Mouse (Mus musculus): Measurements from ENCODE around the gene Parva. TPM values are rescaled to one million over a fixed set of nuclear protein-coding genes. Genes with fewer than 3 reads are reported as not detected.
A peak's percentile ranks its signal among the peaks of the same experiment; 100 is the strongest.

The Parva gene
- total RNA-seq, 2 experiments from 2014 or later = 47.7 to 49.8 TPM

- DNase-seq (ENCODE audit: extremely low spot score in 1 of 2, low spot score in 1 of 2) = no peak
Measured at GRCm38 (mm10) chr7:112417598-112417997, 9.7 kb upstream of the Parva start.

DNA sequence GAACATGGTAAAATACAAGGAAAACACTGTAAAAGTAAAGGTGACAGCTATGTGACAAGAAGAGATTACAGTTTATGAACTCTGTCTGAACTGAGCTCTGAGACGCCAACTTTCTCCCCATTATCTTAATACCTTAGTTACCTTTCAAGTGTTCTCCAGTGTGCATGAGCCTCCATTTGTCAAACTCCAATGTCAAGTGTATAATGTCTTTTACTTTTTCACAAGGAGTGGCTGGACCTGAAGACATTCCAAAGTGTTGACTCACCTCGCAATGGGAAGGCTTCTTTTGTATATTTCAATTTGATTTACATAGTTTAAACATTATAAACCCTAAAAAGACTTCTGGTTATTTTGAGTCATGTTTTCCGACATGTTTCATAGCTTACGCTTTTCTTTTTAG lies 3.9 kb upstream of the Parva start:
- no peak for DNase-seq (ENCODE audit: extremely low spot score in 1 of 2, low spot score in 1 of 2)

GRCm38 (mm10) chr7:112426811-112427210 lies 494 bp upstream of the Parva start:
- no peak for DNase-seq (ENCODE audit: extremely low spot score in 1 of 2, low spot score in 1 of 2)

- DNase-seq (ENCODE audit: extremely low spot score in 1 of 2, low spot score in 1 of 2) = peak in 1 of 2 experiments; percentile 55
Measured at GRCm38 (mm10) chr7:112428158-112428535, 842 bp downstream of the Parva start.

DNA sequence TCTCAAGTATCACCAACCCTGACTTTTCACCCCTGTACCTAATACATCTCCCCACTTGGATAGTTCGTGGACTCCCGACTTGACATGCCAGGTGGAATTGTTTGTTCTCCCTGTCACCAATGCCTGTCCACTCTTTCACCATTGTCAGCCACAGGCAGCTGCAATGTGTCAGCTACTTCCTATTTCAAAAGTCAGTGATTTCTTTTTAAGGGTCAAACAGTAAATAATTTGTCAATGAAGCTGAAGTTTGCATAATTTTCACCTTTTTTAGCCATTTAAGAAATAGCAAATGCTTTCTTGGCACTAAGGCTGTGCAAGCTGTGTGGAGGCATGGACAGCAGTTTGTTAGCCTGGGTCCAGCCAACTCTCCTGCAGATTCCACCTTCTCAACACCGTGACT lies 12.5 kb downstream of the Parva start:
- no peak for DNase-seq (ENCODE audit: extremely low spot score in 1 of 2, low spot score in 1 of 2)

- no peak for DNase-seq (ENCODE audit: extremely low spot score in 1 of 2, low spot score in 1 of 2)
Measured at GRCm38 (mm10) chr7:112444152-112444984, 17.1 kb downstream of the Parva start.

DNA sequence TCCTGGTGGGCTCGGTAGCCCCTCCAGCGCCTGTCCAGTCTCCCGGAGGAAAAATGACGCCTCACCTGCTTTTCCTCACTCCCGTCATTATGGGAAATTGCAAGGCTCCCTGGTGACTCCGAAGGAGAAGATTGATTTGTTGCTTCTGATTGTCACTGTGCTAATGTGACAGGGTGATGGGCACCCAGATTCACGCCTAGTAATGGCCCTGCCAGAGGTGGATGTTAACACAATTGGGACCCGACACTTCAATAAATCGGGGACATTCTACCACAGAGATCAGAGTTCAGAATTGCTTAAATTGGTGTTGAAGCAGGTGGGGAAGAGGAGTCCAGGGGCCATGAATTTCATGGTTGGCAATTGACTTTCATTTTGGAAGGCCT lies 17.7 kb downstream of the Parva start:
- no peak for DNase-seq (ENCODE audit: extremely low spot score in 1 of 2, low spot score in 1 of 2)

- no peak for DNase-seq (ENCODE audit: extremely low spot score in 1 of 2, low spot score in 1 of 2)
Measured at GRCm38 (mm10) chr7:112446498-112446897, 19.2 kb downstream of the Parva start.

GRCm38 (mm10) chr7:112449954-112450700 lies 22.8 kb downstream of the Parva start:
- DNase-seq (ENCODE audit: extremely low spot score in 1 of 2, low spot score in 1 of 2) = no peak

DNA sequence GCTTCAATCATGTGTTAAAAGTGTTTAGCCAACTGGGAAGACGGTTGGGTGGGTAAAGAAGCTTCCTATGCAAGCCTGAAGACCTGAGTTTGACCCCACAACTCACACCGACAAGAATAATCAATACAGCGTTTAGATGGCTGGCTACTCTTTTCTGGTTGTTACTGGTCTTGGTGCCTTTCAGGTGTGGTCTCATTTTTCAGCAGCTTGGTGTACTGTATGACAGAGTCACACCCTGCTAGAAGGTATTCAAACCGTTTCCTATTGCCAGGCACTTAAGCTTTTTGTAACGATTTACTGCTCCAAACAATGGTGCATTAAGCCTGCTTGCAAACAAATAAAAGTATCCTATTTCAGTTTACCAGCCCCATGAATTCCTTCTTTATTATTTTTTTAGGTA lies 25.2 kb downstream of the Parva start:
- no peak for DNase-seq (ENCODE audit: extremely low spot score in 1 of 2, low spot score in 1 of 2)

DNA sequence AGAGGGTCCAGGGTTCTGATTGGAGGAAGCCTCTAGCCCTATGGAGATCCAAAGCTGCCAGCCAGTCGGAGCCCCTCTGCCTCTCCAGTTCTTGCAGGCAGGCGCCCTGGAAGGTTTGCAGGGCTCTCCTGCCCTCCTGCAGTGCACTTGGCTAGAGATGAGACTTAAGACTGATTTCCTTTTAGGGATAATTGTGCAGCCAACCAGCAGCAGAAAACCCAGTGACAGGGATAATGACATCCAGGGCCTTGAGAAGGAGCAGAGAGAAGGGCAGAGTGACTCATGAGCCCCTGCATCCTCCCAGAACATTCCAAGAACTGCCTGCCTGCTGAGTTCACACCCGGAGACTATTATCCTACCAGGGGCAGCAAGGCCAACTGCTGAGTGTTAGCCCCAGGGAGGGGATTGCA lies 26.5 kb downstream of the Parva start:
- DNase-seq (ENCODE audit: extremely low spot score in 1 of 2, low spot score in 1 of 2) = no peak

- no peak for DNase-seq (ENCODE audit: extremely low spot score in 1 of 2, low spot score in 1 of 2)
Measured at GRCm38 (mm10) chr7:112454380-112454779, 27.1 kb downstream of the Parva start.

- DNase-seq (ENCODE audit: extremely low spot score in 1 of 2, low spot score in 1 of 2) = no peak
Measured at GRCm38 (mm10) chr7:112454951-112455350, 27.6 kb downstream of the Parva start.

DNA sequence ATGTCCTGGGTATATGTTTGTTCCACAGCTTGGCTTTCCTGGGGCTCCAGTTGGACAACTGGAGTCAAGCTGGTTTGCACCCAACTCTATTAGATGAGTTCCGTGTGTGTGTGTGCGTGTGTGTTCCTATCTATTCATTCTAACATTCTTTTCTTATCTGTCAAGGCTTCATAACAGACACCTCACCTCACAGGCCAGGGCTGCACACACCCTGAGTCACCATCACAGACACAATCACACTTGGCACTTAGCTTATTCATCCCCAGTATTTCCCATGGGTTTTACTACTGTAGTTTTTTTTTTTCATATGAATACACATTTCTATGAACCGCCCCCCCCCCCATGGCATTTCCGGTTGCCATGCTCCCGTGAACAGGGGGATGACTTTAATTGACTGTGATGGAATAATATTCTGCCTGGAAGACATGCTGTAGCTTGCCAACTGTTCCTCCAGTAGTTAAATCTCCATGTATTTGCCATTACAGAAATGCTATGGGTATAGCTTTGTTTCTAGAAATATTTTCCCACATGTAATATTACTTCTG lies 28.3 kb downstream of the Parva start:
- no peak for DNase-seq (ENCODE audit: extremely low spot score in 1 of 2, low spot score in 1 of 2)

- DNase-seq (ENCODE audit: extremely low spot score in 1 of 2, low spot score in 1 of 2) = no peak
Measured at GRCm38 (mm10) chr7:112457373-112457772, 30.1 kb downstream of the Parva start.

DNA sequence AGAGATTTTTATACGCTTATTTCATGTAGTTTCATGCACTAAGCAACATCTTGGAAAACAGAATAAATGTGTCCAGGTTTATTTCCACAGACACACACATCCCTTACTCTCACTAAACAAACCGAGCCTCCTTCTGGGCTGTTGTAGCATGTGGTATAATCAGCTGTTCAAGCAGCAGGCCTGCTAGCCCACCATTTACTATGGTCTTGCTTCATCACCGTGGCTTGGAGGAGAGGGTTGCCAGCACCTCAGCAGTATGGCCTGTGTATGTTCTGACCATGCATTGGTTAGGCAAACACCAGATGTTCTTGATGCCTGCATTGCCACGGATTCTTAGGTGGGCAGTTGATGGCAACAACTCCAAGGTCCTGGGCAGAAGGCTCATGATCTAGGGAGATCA lies 30.6 kb downstream of the Parva start:
- no peak for DNase-seq (ENCODE audit: extremely low spot score in 1 of 2, low spot score in 1 of 2)

- DNase-seq (ENCODE audit: extremely low spot score in 1 of 2, low spot score in 1 of 2) = no peak
Measured at GRCm38 (mm10) chr7:112458440-112458839, 31.1 kb downstream of the Parva start.

- DNase-seq (ENCODE audit: extremely low spot score in 1 of 2, low spot score in 1 of 2) = no peak
Measured at GRCm38 (mm10) chr7:112463074-112463473, 35.8 kb downstream of the Parva start.

DNA sequence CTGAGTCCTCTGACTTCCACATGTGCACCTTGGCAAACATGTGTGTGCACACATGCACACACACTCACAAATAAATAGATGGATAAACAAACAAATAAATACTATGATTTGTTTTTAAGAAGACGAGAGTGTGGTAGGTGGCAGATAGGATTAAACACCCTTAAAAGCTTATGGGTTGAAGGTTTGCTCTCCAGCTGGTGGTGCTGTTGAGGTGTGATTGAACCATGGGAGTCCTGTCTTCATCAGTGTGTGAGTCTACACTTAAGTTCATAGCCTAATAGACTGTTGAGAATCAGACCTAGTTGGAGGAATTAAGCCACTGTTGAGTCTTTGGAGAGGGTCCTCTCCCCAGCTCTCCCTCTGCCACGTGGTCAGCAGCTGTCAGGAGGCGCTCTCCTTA lies 38.6 kb downstream of the Parva start:
- DNase-seq (ENCODE audit: extremely low spot score in 1 of 2, low spot score in 1 of 2) = peak in 1 of 2 experiments; percentile 49

GRCm38 (mm10) chr7:112466786-112467185 lies 39.5 kb downstream of the Parva start:
- no peak for DNase-seq (ENCODE audit: extremely low spot score in 1 of 2, low spot score in 1 of 2)

DNA sequence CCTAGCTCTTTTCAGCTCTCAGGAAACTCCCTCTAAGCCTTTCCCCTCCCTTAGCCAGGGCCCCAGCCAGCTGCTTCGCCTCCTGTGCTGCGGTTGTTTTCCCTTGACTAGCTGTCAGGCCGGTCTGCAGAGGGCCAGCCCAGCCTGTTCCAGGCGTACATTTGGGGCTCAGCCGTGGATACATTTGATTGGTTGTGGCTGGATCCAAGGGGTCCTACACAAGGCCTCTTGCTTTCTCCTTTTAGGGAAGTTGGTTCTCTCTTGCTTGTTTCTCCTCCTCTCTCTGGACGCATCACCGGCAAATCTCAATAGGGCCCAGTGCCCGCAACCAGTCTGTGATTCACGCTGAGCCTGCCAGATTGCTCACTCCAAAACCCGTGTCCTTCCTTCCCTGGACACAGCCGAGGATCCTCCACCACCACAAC lies 40.4 kb downstream of the Parva start:
- DNase-seq (ENCODE audit: extremely low spot score in 1 of 2, low spot score in 1 of 2) = no peak

All from layer of hippocampus, postnatal 25 days (tissue).